Mouse (Mus musculus) CH12.LX (cell line): ENCODE measurements around the gene Nck2. TPM values are rescaled to one million over a fixed set of nuclear protein-coding genes. Genes with fewer than 3 reads are reported as not detected.
A peak's percentile ranks its signal among the peaks of the same experiment; 100 is the strongest.

Source experiments
- DNase-seq: peaks from one replicate; pipeline ENCODE4 v3.0.0-alpha.2; 2013; ENCODE audit errors: extremely low read depth
- H3K27ac ChIP-seq: 2 replicates; pipeline ENCODE4 v1.5.1; 2012; ENCODE audit warnings: low read depth, mild to moderate bottlenecking, control low read depth, moderate library complexity; ENCODE audit not compliant: insufficient read depth
- H3K27me3 ChIP-seq: replicated peaks from 2 replicates; pipeline ENCODE3; 2012; ENCODE audit warnings: inconsistent platforms
- H3K36me3 ChIP-seq, 2 experiments: replicated peaks in 1 of 2; 2 replicates each; pipeline versions ENCODE3 to v1.6.1; 2012; ENCODE audit warnings: inconsistent platforms in 1 of 2, low read length in 1 of 2, mild to moderate bottlenecking in 1 of 2, mixed read lengths in 1 of 2, moderate library complexity in 1 of 2; ENCODE audit not compliant: control insufficient read depth in 1 of 2, insufficient read depth in 1 of 2
- H3K4me1 ChIP-seq, 2 experiments: 2 replicates each; pipeline ENCODE4 v1.6.1; 2012; ENCODE audit warnings: inconsistent platforms in 1 of 2, moderate library complexity in 1 of 2; ENCODE audit not compliant: insufficient read depth in 2 of 2, control insufficient read depth in 1 of 2
- H3K4me2 ChIP-seq: 2 replicates; pipeline ENCODE4 v1.6.1; 2012; ENCODE audit warnings: low read depth, mild to moderate bottlenecking, control low read depth; ENCODE audit not compliant: poor library complexity, insufficient read depth, severe bottlenecking
- H3K4me3 ChIP-seq, 3 experiments: fragments of 150-350 bp in 1 of 3; sonication (generic) in 1 of 3; replicated peaks in 1 of 3; 2 replicates each; pipeline versions ENCODE3 to v1.5.1; 2011 to 2012; ENCODE audit warnings: low read depth in 2 of 3, low read length in 2 of 3, mild to moderate bottlenecking in 2 of 3, moderate library complexity in 2 of 3, control low read depth in 1 of 3, improper control_type of control experiment in 1 of 3, inconsistent platforms in 1 of 3, mixed read lengths in 1 of 3; ENCODE audit not compliant: poor library complexity in 1 of 3
- H3K79me2 ChIP-seq: replicated peaks from 2 replicates; pipeline ENCODE4 v1.6.1; 2012; ENCODE audit warnings: mild to moderate bottlenecking, moderate library complexity; ENCODE audit not compliant: control insufficient read depth, poor library complexity, insufficient read depth, severe bottlenecking; ENCODE audit errors: extremely low read depth
- H3K9ac ChIP-seq: 2 replicates; pipeline ENCODE4 v1.6.1; 2012; ENCODE audit warnings: low read depth, mild to moderate bottlenecking, control low read depth, moderate library complexity; ENCODE audit not compliant: insufficient read depth
- H3K9me3 ChIP-seq: replicated peaks from 2 replicates; pipeline ENCODE3; 2012; ENCODE audit warnings: low read length, inconsistent platforms, mixed read lengths
- BHLHE40 ChIP-seq: IDR thresholded peaks from 2 replicates; pipeline ENCODE4 v1.6.1; 2011; ENCODE audit warnings: mild to moderate bottlenecking, low read depth, low read length, improper control_type of control experiment
- CHD2 ChIP-seq: IDR thresholded peaks from 2 replicates; pipeline ENCODE4 v1.6.1; 2011; ENCODE audit warnings: low read length, improper control_type of control experiment
- CTCF ChIP-seq, 2 experiments: IDR thresholded peaks in 1 of 2; conservative IDR thresholded peaks in 1 of 2; 2 replicates each; pipeline ENCODE4 v1.5.1; 2011 to 2012; ENCODE audit warnings: low read depth in 2 of 2, low read length in 2 of 2, improper control_type of control experiment in 1 of 2, inconsistent platforms in 1 of 2, mild to moderate bottlenecking in 1 of 2, moderate library complexity in 1 of 2
- E2F4 ChIP-seq: IDR thresholded peaks from 2 replicates; pipeline ENCODE4 v1.6.1; 2011; ENCODE audit warnings: low read depth, low read length, improper control_type of control experiment; ENCODE audit not compliant: insufficient replicate concordance
- HCFC1 ChIP-seq: IDR thresholded peaks from 2 replicates; pipeline ENCODE4 v1.6.1; 2012; ENCODE audit warnings: low read depth, mild to moderate bottlenecking, inconsistent platforms, low read length, improper control_type of control experiment
- JUND ChIP-seq: conservative IDR thresholded peaks from 2 replicates; pipeline ENCODE4 v1.6.1; 2011; ENCODE audit warnings: low read depth, low read length, improper control_type of control experiment
- RAD21 ChIP-seq: IDR thresholded peaks from 2 replicates; pipeline ENCODE4 v1.6.1; 2011; ENCODE audit warnings: low read depth, mild to moderate bottlenecking, low read length, improper control_type of control experiment, moderate library complexity
- RCOR1 ChIP-seq: conservative IDR thresholded peaks from 2 replicates; pipeline ENCODE4 v1.6.1; 2012; ENCODE audit warnings: low read depth, mild to moderate bottlenecking, inconsistent platforms, low read length, improper control_type of control experiment
- SIN3A ChIP-seq: IDR thresholded peaks from 2 replicates; pipeline ENCODE4 v1.6.1; 2012; ENCODE audit warnings: low read length, improper control_type of control experiment, inconsistent platforms
- SMC3 ChIP-seq: IDR thresholded peaks from 2 replicates; pipeline ENCODE4 v1.6.1; 2011; ENCODE audit warnings: low read depth, low read length, improper control_type of control experiment
- UBTF ChIP-seq: IDR thresholded peaks from 2 replicates; pipeline ENCODE4 v1.6.1; 2012; ENCODE audit warnings: low read depth, mild to moderate bottlenecking, inconsistent platforms, low read length, improper control_type of control experiment, moderate library complexity
- dilution Hi-C: fragments of 300-500 bp; cut with MboI; formaldehyde crosslinking; loops from 2 replicates; pipeline ENCODE4 v1.14.3; 2020; ENCODE audit warnings: low sequenced_read_pairs; ENCODE audit not compliant: extremely low pct_unique_long_range_greater_than_20kb, extremely low pct_ligation_motif_present
- in situ Hi-C: fragments of 300-500 bp; cut with MboI; formaldehyde crosslinking; loops from 3 replicates; pipeline ENCODE4 v1.14.3; 2019; ENCODE audit warnings: low sequenced_read_pairs, low pct_ligation_motif_present, low pct_unique_long_range_greater_than_20kb, mixed read lengths
- polyA plus RNA-seq: library from polyadenylated mRNA; unstranded; fragments of >175 nt; gene quantifications from 2 replicates; pipeline ENCODE4 v1.2.1, GENCODE M21; 2012; ENCODE audit warnings: low read depth; ENCODE audit not compliant: insufficient read length
- total RNA-seq, 2 experiments: library from RNA; depleted of rRNA; stranded (reverse); fragments of 300-350 nt in 1 of 2; fragments of >200 nt in 1 of 2; gene quantifications; 2 replicates each; pipeline ENCODE4 v1.2.3; 2012 to 2014

The Nck2 gene
- total and polyA plus RNA-seq, 3 experiments, result 4.4 to 7.6 (median 4.6) TPM

DNA sequence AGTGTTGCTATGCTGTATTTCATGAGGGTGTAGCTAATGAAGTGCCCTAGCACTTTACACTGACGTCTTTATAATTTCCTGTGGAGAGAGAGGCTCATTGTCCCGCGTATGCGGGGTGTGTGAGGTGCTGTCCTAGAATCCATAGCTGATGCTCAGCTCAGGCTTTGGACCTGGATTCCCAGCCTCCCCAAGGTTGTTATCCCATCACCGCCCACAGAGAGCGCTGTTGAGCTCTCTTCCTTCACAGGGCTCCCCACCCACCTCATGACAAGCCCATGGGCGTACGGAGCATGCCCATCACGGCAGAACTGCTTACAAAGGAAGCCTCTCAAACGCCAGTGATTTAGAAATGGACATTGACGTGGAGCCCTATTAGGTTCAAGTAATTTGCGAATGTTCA, 66.9 kb downstream of the Nck2 start:
- H3K79me2 ChIP-seq, result no peaks in the 10 kb centered on the region
- H3K27me3 ChIP-seq, result no peaks in the 10 kb centered on the region
- dilution Hi-C loops, result no loop called here
- H3K4me2 ChIP-seq, result no peak overlapping the region
- no peak overlapping the region for H3K9ac ChIP-seq
- H3K27ac ChIP-seq, result no peak overlapping the region
- H3K36me3 ChIP-seq, result peaks cover 0 to 29% of the 10 kb centered on the region in 2 experiments
- TF ChIP-seq CHD2, result no peak
- peak in 1 of 2 experiments; percentile 38; a peak in 2 of 4 replicates for TF ChIP-seq CTCF (conservative IDR thresholded peaks at IDR 0.05 in 1 of 2, IDR thresholded peaks at IDR 0.05 in 1 of 2; ENCODE audit: low read depth in 2 of 2, low read length in 2 of 2)
- no peaks in the 10 kb centered on the region for H3K9me3 ChIP-seq
- DNase-seq, result no peak
- in situ Hi-C loops, result no loop called here
- H3K4me1 ChIP-seq, result peaks cover 0 to 4% of the 10 kb centered on the region in 2 experiments; a peak in 1 of 4 replicates
- H3K4me3 ChIP-seq, result no peak overlapping the region

DNA sequence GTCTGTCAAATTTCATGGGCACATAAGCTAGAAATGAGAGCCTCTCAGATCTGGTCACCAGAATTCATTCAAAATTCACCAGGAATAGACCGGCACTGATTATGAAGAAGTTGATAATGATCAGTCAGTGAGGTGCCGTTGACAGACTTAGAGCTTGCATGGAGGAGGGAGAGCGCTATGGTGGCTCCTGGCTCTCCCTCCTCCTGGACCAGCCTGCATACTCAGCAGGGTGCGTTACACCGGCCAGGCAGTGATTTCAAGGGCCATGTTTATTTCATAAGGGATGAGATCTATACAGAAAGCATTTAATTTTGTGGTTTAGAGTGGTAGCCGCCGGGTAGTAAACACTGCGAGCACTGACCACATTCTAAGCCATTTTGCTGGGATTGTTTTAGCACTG, 67.3 kb downstream of the Nck2 start:
- Histone ChIP-seq H3K9me3 (no peaks in the 10 kb centered on the region), H3K4me2 (no peak overlapping the region), H3K79me2 (no peaks in the 10 kb centered on the region), H3K27ac (no peak overlapping the region), H3K27me3 (no peaks in the 10 kb centered on the region), H3K36me3 (peaks cover 0 to 29% of the 10 kb centered on the region in 2 experiments), H3K4me1 (peaks cover 0 to 4% of the 10 kb centered on the region in 2 experiments; a peak in 1 of 4 replicates), H3K4me3 (no peak overlapping the region), H3K9ac (no peak overlapping the region)
- in situ Hi-C loops, result no loop called here
- no peak for DNase-seq
- TF ChIP-seq E2F4 (no peak), JUND (no peak), HCFC1 (no peak), SIN3A (no peak), BHLHE40 (no peak), RCOR1 (no peak), SMC3 (no peak)
- dilution Hi-C loops, result no loop called here

DNA sequence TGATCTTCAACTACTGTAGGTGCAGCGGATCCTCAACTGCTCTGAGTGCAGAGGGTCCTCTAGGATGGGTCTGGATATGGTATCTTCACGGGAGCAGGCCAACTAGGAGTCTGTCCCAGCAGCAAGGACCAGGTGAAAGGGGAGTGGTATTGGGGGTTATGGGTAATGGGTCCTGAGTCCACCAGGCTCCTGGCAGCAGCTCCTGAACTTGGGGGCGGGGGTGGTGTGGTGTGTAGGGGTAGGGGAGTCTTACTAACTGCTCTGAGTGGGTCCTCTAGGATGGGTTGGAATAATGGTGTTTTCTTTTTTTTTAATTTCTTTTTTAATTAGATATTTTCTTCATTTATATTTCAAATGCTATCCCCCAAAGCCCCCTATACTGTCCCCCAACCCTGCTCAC, 73.0 kb downstream of the Nck2 start:
- Histone ChIP-seq H3K4me2 (no peak overlapping the region), H3K9ac (no peak overlapping the region), H3K27ac (no peak overlapping the region), H3K36me3 (peaks cover 0 to 13% of the 10 kb centered on the region in 2 experiments), H3K27me3 (no peaks in the 10 kb centered on the region), H3K4me3 (no peak overlapping the region), H3K79me2 (no peaks in the 10 kb centered on the region), H3K9me3 (no peaks in the 10 kb centered on the region), H3K4me1 (peaks cover 4 to 24% of the 10 kb centered on the region in 2 experiments)
- no peak for DNase-seq
- in situ Hi-C loops, result no loop called here
- TF ChIP-seq RAD21, result no peak
- TF ChIP-seq UBTF, result no peak
- dilution Hi-C loops, result no loop called here
